Mouse (Mus musculus): Measurements from ENCODE around the gene Psmd8.

DNA sequence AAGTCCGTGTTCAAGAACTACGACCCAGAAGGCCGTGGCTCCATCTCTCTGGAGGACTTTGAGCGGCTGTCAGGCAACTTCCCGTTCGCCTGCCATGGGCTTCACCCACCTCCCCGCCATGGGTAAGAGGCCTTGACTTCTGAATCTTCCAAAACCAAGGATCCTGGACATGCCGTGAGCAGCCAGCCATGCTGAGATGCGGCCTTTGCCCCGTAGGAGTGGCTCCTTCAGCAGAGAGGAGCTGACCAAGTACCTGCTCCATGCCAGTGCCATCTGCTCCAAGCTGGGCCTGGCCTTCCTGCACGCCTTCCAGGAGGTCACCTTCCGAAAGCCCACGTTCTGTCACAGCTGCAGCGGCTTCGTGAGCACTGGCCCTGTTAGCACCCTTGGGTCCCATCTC, 31.7 kb downstream of the Psmd8 start:
- no peak for TF ChIP-seq CTCF (IDR thresholded peaks at IDR 0.05; ENCODE audit: borderline replicate concordance, control insufficient read depth, extremely low read depth, insufficient read depth, low read length, poor library complexity)
- no peak for TF ChIP-seq POLR2A (IDR thresholded peaks at IDR 0.05; ENCODE audit: control insufficient read depth, extremely low read depth, insufficient read depth, low read length, poor library complexity)

Data from thymus, adult 2 months (tissue).